Mouse (Mus musculus): ENCODE measurements around the gene Syne3.

Gene Syne3

GRCm38 (mm10) chr12:104924546-104924945 lies 85.1 kb downstream of the Syne3 start:
- no peak for DNase-seq (ENCODE audit: low spot score in 2 of 2)

- DNase-seq (ENCODE audit: low spot score in 2 of 2), result no peak
These were observed 85.6 kb downstream of the Syne3 start for GRCm38 (mm10) chr12:104923948-104924388.

GRCm38 (mm10) chr12:104922647-104923046 lies 87.0 kb downstream of the Syne3 start:
- no peak for DNase-seq (ENCODE audit: low spot score in 2 of 2)

- no peak for DNase-seq (ENCODE audit: low spot score in 2 of 2)
These were observed 88.5 kb downstream of the Syne3 start for GRCm38 (mm10) chr12:104921071-104921470.

- no peak for DNase-seq (ENCODE audit: low spot score in 2 of 2)
These were observed 90.4 kb downstream of the Syne3 start for GRCm38 (mm10) chr12:104919247-104919646.

GRCm38 (mm10) chr12:104917927-104918326 lies 91.7 kb downstream of the Syne3 start:
- no peak for DNase-seq (ENCODE audit: low spot score in 2 of 2)

- no peak for DNase-seq (ENCODE audit: low spot score in 2 of 2)
These were observed 92.3 kb downstream of the Syne3 start for GRCm38 (mm10) chr12:104917297-104917696.

GRCm38 (mm10) chr12:104916776-104917175 lies 92.8 kb downstream of the Syne3 start:
- no peak for DNase-seq (ENCODE audit: low spot score in 2 of 2)

- DNase-seq (ENCODE audit: low spot score in 2 of 2), result no peak
These were observed 93.9 kb downstream of the Syne3 start for GRCm38 (mm10) chr12:104915681-104916080.

GRCm38 (mm10) chr12:104912990-104913389 lies 96.6 kb downstream of the Syne3 start:
- no peak for DNase-seq (ENCODE audit: low spot score in 2 of 2)

- peak; percentile 37 to 62 for DNase-seq (ENCODE audit: low spot score in 2 of 2)
These were observed 97.2 kb downstream of the Syne3 start for GRCm38 (mm10) chr12:104912281-104912933.

- no peak for DNase-seq (ENCODE audit: low spot score in 2 of 2)
These were observed 99.9 kb downstream of the Syne3 start for GRCm38 (mm10) chr12:104909750-104910149.

GRCm38 (mm10) chr12:104908986-104909385 lies 100.6 kb downstream of the Syne3 start:
- DNase-seq (ENCODE audit: low spot score in 2 of 2), result no peak

- DNase-seq (ENCODE audit: low spot score in 2 of 2), result no peak
These were observed 101.4 kb downstream of the Syne3 start for GRCm38 (mm10) chr12:104908024-104908781.

- no peak for DNase-seq (ENCODE audit: low spot score in 2 of 2)
These were observed 102.5 kb downstream of the Syne3 start for GRCm38 (mm10) chr12:104907133-104907532.

- no peak for DNase-seq (ENCODE audit: low spot score in 2 of 2)
These were observed 105.5 kb downstream of the Syne3 start for GRCm38 (mm10) chr12:104904138-104904537.

GRCm38 (mm10) chr12:104902392-104903053 lies 107.1 kb downstream of the Syne3 start:
- DNase-seq (ENCODE audit: low spot score in 2 of 2), result no peak

- DNase-seq (ENCODE audit: low spot score in 2 of 2), result no peak
These were observed 108.3 kb downstream of the Syne3 start for GRCm38 (mm10) chr12:104901320-104901719.

- DNase-seq (ENCODE audit: low spot score in 2 of 2), result no peak
These were observed 109.8 kb downstream of the Syne3 start for GRCm38 (mm10) chr12:104899835-104900234.

GRCm38 (mm10) chr12:104899161-104899560 lies 110.4 kb downstream of the Syne3 start:
- DNase-seq (ENCODE audit: low spot score in 2 of 2), result no peak

GRCm38 (mm10) chr12:104898718-104899117 lies 110.9 kb downstream of the Syne3 start:
- DNase-seq (ENCODE audit: low spot score in 2 of 2), result no peak

- DNase-seq (ENCODE audit: low spot score in 2 of 2), result no peak
These were observed 112.5 kb downstream of the Syne3 start for GRCm38 (mm10) chr12:104897051-104897618.
